1 mouse cellular context compared by ENCODE assay signal in the genomic region with DNA sequence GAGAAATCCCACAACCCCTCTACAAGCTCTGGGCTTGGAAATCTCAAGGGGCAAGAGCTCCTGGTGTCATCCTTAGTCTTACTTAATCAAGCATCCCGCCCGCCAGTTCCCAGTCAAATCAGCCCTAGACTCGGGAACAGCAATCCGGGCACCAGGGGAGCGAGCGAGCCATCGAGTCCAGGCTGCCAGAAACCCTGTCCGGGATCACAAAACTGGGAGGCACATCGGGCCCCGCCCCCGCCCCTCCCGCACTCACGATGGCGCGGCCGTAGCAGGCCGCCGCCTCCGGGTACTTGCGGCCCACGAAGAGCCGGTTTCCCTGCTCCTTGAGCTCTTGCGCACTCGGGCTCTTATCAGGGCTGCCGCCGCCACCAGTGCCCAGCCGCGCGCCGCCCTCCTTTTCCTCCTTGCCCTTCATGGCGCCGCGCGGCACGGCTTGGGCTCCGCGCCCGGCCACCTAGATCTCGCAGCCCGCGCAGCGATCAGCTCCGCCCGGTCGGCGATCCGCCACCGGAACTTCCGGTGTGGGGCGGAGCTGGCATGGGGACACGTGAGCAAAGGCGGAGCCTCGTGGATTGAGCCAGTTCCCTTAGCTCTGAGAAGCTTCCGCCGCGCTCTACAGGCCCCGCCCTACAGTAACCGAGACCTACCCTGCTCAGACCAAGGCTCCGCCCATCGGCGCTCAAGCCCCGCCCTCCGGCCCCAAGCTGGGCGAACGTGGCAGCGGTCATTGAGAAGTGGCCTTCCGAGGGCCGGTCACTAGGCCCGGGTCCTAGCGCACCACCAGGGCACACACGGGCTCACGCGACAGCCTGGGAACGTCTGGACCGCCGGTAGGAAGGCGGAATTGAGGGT.
TF ChIP-seq lines count a peak whose summit lies in the region.

No protein-coding gene starts in this region.

TF ChIP-seq in MEL, 35 proteins besides CTCF, POLR2A, EP300 and RAD21 (continued from another document):
- TF ChIP-seq MAZ (IDR thresholded peaks at IDR 0.05; ENCODE audit: low read depth, low read length) (peak; percentile 25; the same call in 1 of the 2 replicates), ETS1 (IDR thresholded peaks at IDR 0.05; ENCODE audit: low read depth, low read length) (peak; percentile 41; the same call in 1 of the 2 replicates), TCF12 (IDR thresholded peaks at IDR 0.05; ENCODE audit: low read depth, low read length) (peak; percentile 55), ELF1 (IDR thresholded peaks at IDR 0.05; ENCODE audit: low read depth, low read length) (peak; percentile 89), NELFE (IDR thresholded peaks at IDR 0.05; ENCODE audit: low read depth, low read length) (peak; percentile 93), NRF1 (IDR thresholded peaks at IDR 0.05; ENCODE audit: insufficient read depth, low read depth, low read length, poor library complexity, severe bottlenecking) (peak; percentile 39; the same call in 1 of the 2 replicates), HCFC1 (IDR thresholded peaks at IDR 0.05; ENCODE audit: low read depth, low read length) (peak; percentile 84), MYB (IDR thresholded peaks at IDR 0.05; ENCODE audit: low read depth, low read length) (no peak), RCOR1 (IDR thresholded peaks at IDR 0.05; ENCODE audit: low read depth, low read length) (no peak), ZMIZ1 (IDR thresholded peaks at IDR 0.05; ENCODE audit: low read depth, low read length) (peak; percentile 84), BHLHE40 (IDR thresholded peaks at IDR 0.05; ENCODE audit: borderline replicate concordance, low read depth, low read length) (peak; percentile 95), USF2 (IDR thresholded peaks at IDR 0.05; ENCODE audit: borderline replicate concordance in 1 of 2, insufficient read depth in 1 of 2, low read depth in 1 of 2, low read length in 2 of 2) (peak in 1 of 2 experiments; percentile 83; a peak in 2 of 4 replicates), SIN3A (IDR thresholded peaks at IDR 0.05; ENCODE audit: low read length) (peak; percentile 78; the same call in 1 of the 2 replicates), POLR2AphosphoS5 (IDR thresholded peaks at IDR 0.05; ENCODE audit: borderline replicate concordance, low read depth, low read length) (no peak), MXI1 (IDR thresholded peaks at IDR 0.05; ENCODE audit: low read depth, low read length) (peak; percentile 89), UBTF (IDR thresholded peaks at IDR 0.05; ENCODE audit: borderline replicate concordance, insufficient read depth, low read depth, low read length) (0 out of 2 replicates have a peak, but pooled peaks have one; percentile 36), SMC3 (IDR thresholded peaks at IDR 0.05; ENCODE audit: low read depth, low read length) (no peak), MYC (IDR thresholded peaks at IDR 0.05; ENCODE audit: low read depth, low read length) (peak; percentile 42; the same call in 1 of the 2 replicates)
